Mouse (Mus musculus): ENCODE data around the gene Nup153.

DNA sequence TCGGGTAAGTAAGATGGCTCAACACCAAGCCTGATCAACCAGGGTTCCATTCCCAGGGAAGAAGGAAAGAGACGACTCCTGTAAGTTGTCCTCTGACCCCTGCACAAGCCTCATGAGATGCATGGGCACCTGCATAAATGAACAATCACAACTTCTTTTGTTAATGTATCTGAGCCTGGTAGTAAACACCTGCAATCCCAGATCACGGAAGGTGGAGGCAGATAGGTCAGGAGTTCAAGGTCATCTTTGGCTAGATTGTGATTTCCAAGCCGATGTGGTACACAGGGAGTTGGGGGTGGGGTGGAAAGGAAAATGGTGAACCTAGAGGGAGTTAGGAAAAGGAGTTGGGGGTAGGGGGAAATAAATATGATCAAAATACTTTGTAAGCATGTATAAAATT is 94.9 kb downstream of the Nup153 start:
- TF ChIP-seq CTCF (IDR thresholded peaks at IDR 0.05; ENCODE audit: low read depth) (no peak), EP300 (IDR thresholded peaks at IDR 0.05; ENCODE audit: low read depth) (no peak)

Data from liver, postnatal 0 days (tissue).